Mouse (Mus musculus): Measurements from ENCODE around the gene Arfgap1.

DNA sequence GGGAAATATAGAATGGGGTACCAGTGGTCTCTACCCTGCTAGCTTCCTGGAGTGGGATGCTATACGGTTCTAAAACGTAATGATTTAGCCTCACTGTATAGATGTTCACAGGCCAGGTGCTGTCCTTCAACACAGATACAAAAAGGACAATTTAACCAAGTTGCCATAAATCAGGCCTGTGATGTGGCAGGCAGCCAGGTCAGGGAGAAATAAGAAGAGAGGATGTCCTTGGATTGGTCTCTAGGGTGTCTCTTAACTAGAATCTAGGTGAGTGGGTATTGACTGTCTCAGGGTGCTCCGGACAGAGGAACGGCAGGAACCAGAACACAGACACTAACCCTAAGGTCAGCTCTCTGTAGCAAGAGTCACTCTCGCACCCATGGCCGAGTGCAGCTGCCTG lies 44.3 kb upstream of the Arfgap1 start:
- TF ChIP-seq CTCF (IDR thresholded peaks at IDR 0.05) = no peak
- no peak for TF ChIP-seq EP300 (IDR thresholded peaks at IDR 0.05)
